Mouse (Mus musculus) NIH3T3 (cell line): ENCODE results near the gene CN725425.

ENCODE experiments used
- DNase-seq: peaks from one replicate; pipeline ENCODE4 v3.0.0-alpha.2; 2012; ENCODE audit warnings: low read depth

CN725425 gene

GRCm38 (mm10) chr15:91199256-91199905 lies at the start of gene CN725425:
Gene CN725425, plus strand, starts transcription at chr15:91199494.
- DNase-seq = no peak

GRCm38 (mm10) chr15:91152592-91152991 lies 46.7 kb upstream of the CN725425 start:
- DNase-seq = peak; percentile 85

GRCm38 (mm10) chr15:91153311-91153710 lies 46.0 kb upstream of the CN725425 start:
- peak; percentile 3 for DNase-seq

GRCm38 (mm10) chr15:91161153-91161552 lies 38.1 kb upstream of the CN725425 start:
- no peak for DNase-seq

GRCm38 (mm10) chr15:91163454-91163853 lies 35.8 kb upstream of the CN725425 start:
- no peak for DNase-seq

- peak; percentile 22 for DNase-seq
These were observed 34.3 kb upstream of the CN725425 start for GRCm38 (mm10) chr15:91165021-91165420.

- no peak for DNase-seq
These were observed 31.3 kb upstream of the CN725425 start for GRCm38 (mm10) chr15:91167850-91168562.

GRCm38 (mm10) chr15:91170602-91171328 lies 28.5 kb upstream of the CN725425 start:
- no peak for DNase-seq

GRCm38 (mm10) chr15:91171332-91171731 lies 28.0 kb upstream of the CN725425 start:
- DNase-seq = no peak

GRCm38 (mm10) chr15:91172193-91172592 lies 27.1 kb upstream of the CN725425 start:
- DNase-seq = peak; percentile 93

GRCm38 (mm10) chr15:91178656-91179314 lies 20.5 kb upstream of the CN725425 start:
- no peak for DNase-seq

- no peak for DNase-seq
These were observed 19.2 kb upstream of the CN725425 start for GRCm38 (mm10) chr15:91179911-91180622.

- no peak for DNase-seq
These were observed 12.9 kb upstream of the CN725425 start for GRCm38 (mm10) chr15:91186358-91186757.

- DNase-seq = no peak
These were observed 9.3 kb upstream of the CN725425 start for GRCm38 (mm10) chr15:91190026-91190425.

GRCm38 (mm10) chr15:91190519-91191207 lies 8.6 kb upstream of the CN725425 start:
- no peak for DNase-seq

- peak; percentile 87 for DNase-seq
These were observed 7.7 kb upstream of the CN725425 start, which contains the start of gene Abcd2 for GRCm38 (mm10) chr15:91191412-91192222. Gene Abcd2, minus strand, starts transcription at chr15:91191799.

- DNase-seq = no peak
These were observed 7.1 kb upstream of the CN725425 start for GRCm38 (mm10) chr15:91192223-91192598.

GRCm38 (mm10) chr15:91200833-91201232 lies 1.5 kb downstream of the CN725425 start:
- no peak for DNase-seq

- no peak for DNase-seq
These were observed 3.2 kb downstream of the CN725425 start for GRCm38 (mm10) chr15:91202486-91202885.

- DNase-seq = no peak
These were observed 4.2 kb downstream of the CN725425 start for GRCm38 (mm10) chr15:91203521-91203920.
